Mouse (Mus musculus): ENCODE data around the gene Il12a. TPM values are rescaled to one million over a fixed set of nuclear protein-coding genes. Genes with fewer than 3 reads are reported as not detected.
"Not testable (repeated sequence)": the region's sequence is repeated elsewhere in the genome, so short reads cannot be mapped to it uniquely, and the experiment has no call there.

Il12a gene
- total RNA-seq, 2 experiments from 2014 or later, result 30.2 to 51.4 TPM

DNA sequence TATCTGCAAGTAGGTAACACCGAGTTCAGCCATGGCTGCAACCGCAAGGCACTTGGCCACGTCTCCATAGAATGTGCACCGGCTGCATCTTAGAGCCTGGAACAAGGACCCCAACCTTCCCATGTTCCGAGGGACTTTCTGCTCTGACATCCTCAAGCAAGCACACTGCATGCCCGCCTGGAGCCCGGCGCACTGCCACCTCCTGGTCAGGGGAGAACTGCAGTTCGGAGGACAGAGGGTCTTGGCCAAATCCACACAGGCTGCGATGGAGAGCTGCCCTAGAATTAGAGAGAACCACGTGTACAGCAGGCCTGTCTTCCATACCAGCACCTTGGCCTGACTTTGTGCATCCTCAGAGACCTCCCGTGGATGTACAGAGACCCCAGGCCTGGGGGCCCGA, 29.8 kb downstream of the Il12a start:
- peak; percentile 86 for ATAC-seq (replicated peaks; ENCODE audit: poor library complexity)

- ATAC-seq (replicated peaks; ENCODE audit: poor library complexity), result peak; percentile 55
Measured at GRCm38 (mm10) chr3:68741955-68742354, 51.5 kb downstream of the Il12a start.

DNA sequence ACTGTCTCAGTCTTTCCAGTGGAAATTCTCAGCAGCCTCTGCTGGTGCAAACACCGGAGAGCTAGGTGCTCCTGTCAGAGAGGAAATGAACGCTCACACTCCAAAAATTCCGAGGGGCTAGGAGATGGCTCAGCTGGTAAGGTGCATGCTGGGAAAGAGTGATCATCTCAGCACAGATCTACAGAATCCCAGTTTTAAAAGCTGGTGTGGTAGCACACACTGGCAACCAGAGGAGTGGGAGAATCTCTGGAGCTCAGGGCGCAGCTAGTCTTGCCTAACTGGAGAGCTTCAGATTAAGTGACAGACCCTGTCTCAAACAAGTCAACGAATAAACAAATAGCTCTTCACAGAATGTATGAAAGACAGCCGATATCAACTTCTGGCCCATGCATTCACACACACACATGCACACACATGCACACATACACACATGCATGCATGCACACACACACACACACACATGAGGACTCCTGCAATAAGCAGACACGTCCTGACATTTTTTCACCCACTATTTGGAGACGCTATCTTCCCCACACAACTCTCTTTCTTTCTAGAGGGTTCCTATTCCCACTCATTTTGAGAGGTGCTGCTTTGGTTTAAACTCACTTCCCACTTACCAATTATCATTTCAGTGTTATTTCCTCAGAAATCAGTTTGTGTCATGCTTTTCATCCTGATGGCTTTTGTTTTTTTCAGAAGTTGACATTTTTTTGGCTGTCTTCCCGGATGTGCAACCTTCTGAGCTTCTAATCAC, 52.5 kb downstream of the Il12a start:
- no peak for ATAC-seq (replicated peaks; ENCODE audit: poor library complexity)

DNA sequence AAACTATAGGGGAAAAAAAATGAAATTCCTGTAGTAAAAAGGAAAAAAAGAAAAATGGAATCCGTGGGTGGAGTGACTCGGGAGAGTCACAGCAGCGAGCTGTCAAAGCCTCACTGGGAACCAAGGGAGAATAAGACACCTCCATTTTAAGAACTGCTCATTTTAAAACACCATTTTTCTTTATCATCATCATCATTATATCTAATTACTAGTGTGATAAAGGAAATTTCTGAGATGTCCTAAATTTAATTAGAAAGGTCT, 53.0 kb downstream of the Il12a start:
- ATAC-seq (replicated peaks; ENCODE audit: poor library complexity), result no peak

GRCm38 (mm10) chr3:68744162-68744561, 53.7 kb downstream of the Il12a start:
- ATAC-seq (replicated peaks; ENCODE audit: poor library complexity), result peak; percentile 76

DNA sequence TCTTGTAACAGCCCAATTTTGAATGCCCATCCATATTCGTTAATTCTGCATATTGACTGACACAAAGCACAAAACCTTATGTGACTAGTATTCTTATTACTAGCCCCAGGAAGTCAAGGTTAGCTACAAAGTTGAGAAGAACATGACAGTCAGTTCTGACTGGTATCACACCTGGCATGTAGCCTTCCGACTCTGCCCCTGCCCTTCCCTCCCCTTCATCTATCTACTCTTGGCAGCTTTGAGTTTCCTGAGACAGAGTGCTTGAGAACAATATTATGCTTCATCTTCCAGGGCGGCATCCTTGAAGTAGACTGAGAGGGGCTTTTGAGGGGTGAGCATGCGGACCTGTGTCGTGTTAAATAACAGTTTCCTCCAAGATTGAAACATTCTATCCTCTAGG, 54.6 kb downstream of the Il12a start:
- no peak for ATAC-seq (replicated peaks; ENCODE audit: poor library complexity)

GRCm38 (mm10) chr3:68746282-68746681, 55.8 kb downstream of the Il12a start:
- not testable (repeated sequence) for ATAC-seq (replicated peaks; ENCODE audit: poor library complexity)

Other genes with a start within 250 kb of the Il12a start
- 0.49 TPM in 1 of 2 replicates, not detected in the other for gene 1110032F04Rik, start 178.9 kb downstream of the Il12a start, total RNA-seq (2015)
- gene 1110032F04Rik, start 178.9 kb downstream of the Il12a start, total RNA-seq (2017), result 0.24 TPM in 1 of 2 replicates, not detected in the other

Data from megakaryocyte progenitor cell, adult 5-6 weeks (primary cell).